Mouse (Mus musculus): ENCODE measurements at regions not wholly inside any gene's neighbourhood (a gene's known extent, or its start where the extent isn't known, plus 50 kb on each side); places are given as distances from the start of the nearest gene placed in this dataset.

DNA sequence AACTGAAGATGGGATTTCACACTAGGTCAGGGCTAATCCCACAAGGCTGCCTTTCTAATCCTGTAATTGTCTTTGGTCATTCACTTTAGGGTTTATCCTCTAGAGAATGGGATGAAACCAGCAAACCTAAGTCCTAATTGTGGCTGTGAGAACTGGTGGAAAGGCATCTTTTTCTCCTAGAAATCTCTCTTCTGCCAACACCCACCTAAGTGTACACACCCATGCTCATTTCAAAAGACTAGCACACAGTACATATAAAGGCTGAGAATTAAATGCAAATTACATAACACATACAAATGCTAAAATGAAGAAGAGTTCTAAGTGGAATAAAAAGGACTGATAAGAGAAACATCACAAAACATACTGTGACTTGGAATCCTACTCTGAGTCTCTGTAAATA lies 579.5 kb downstream of the Eepd1 start:
- DNase-seq (ENCODE audit: low spot score): no peak

DNA sequence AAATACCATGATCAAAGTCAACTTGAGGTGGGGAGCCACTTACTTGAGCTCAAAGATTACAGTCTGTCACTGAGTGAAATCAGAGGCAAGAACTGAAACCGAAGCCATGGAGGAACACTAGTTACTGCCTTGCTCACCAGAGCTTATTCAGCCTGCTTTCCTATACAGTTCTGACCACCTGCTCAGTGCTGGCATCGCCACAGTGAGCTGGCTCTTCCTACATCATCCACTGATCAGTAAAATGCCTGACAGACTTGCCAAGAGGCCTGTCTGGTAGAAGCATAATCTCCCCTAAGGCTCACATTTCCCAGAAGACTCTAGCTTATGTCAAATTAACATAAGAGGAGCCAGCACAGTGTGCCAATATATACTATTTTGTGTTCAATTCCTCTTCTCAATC lies 595.7 kb downstream of the Eepd1 start:
- no peak for DNase-seq (ENCODE audit: low spot score)

DNA sequence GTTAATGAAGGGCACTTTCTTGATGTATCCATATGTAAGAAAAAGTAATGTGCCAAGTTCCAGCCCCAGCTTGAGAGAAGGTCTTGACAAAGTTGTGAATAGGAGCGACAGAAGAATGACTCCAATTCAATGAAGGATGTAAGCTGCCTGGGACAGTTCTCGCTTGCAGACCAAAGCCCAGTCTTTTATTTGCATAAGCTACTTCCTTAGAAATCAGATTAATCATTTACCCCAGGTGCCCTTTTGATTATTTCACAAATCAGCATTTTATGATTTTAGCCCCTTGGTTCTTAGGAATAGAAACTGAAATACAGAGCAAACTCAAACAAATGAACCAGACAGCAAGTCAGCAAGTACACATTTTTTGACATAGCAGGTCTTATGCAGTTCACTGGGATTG lies 605.2 kb downstream of the Eepd1 start:
- DNase-seq (ENCODE audit: low spot score): no peak

DNA sequence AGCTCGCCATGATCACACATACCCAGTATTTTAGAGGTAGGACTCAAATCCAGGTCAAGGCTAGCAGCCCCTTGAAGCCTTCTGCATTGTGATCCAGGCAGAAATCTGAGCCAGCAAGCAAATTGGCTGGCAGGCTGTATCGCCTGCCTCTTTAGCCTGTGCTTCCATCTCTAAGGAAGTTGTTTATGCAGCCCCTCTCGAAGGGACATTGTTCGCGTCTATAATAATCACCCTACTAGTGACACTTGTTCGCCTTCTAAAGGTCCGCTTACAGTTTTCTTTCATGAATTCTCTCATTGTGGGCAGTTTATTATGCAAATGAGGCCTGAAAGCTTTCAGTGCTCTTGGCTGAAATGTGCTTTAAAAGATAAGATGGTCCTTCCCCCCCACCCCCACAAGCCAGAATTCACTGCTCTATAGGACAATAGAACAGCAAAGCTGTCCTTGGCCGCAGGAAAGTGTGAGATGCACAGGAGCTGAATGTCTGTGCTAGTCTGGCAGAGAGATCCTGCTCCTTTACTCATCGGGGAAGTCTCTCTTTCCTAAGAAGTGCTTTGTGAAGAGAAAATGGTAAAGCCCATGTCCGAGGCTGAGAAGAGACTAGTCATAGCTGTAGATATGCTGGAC lies 610.8 kb downstream of the Eepd1 start:
- no peak for DNase-seq (ENCODE audit: low spot score)

DNA sequence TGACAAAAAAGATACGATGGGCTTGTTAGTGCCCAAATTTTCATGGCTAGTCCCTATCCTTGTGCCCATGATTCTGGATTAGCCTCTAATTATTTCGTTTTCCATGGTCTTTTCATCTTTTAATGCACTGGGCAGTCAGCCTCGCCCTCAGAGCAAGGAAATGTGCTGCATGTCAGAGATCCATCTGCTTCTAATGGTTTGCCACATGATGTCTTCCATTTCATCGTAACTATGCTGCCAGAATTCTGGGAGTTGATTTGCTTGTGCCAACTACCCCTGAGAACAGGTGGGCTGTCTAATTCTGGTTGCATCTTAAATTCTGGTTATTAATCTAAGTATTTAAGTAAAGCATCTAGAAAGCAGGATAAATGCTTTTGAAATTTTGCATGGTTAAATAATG lies 622.8 kb downstream of the Eepd1 start:
- no peak for DNase-seq (ENCODE audit: low spot score)

DNA sequence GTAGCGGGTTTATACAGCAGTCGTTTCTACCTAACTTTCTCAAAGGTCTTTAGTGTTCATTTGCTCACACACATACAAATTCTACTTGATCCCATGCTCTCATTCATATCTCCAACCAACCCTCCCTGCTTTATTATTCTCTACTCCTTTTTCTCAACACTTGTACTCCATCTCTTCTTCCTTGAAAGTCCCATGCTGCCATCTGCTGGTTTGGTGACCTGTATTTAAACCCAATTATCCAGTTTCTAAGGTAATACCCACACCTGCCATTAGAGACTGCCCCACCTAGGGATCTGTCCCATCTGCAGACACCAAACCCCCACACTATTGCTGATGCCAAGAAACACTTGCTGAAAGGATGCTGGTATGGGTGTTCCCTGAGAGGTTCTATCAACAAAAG lies 611.5 kb upstream of the B3gat1 start:
- peak; percentile 11 for DNase-seq (ENCODE audit: low spot score)

DNA sequence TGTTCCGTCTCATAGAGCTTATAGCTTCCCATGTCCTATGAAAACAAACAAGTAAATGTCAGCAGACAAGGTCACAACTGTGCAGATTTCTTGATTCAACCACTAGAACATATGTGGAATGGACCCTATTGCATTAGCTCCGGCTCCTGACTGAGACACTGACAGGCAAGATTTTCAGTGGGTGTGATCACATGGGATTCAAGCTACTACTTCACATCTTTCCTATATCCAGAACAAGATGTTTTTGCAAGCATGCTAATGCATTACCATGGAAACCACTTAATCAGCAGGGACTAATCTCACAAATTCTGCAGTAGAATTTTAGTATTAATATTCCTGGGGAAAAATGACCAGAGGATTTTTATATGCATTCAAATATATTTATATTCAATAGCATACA lies 598.9 kb upstream of the B3gat1 start:
- peak; percentile 38 for DNase-seq (ENCODE audit: low spot score)
